Mouse (Mus musculus) G1E-ER4 (cell line): ENCODE results near the gene Wdr78. TPM values are rescaled to one million over a fixed set of nuclear protein-coding genes. Genes with fewer than 3 reads are reported as not detected.

ENCODE experiments used
- GATA1 ChIP-seq: IDR thresholded peaks from one replicate; pipeline ENCODE4 v1.8.0; 2012; ENCODE audit warnings: low read length, inconsistent platforms
- polyA plus RNA-seq: library from polyadenylated mRNA; stranded (reverse); fragments of >175 nt; gene quantifications from 2 replicates; pipeline ENCODE4 v1.2.3, GENCODE M21; 2012

Gene Wdr78
- polyA plus RNA-seq = 0.56 and 0.91 TPM in 2 replicates

GRCm38 (mm10) chr4:103114184-103115111 is at the start of gene Wdr78, which contains the start of gene Mier1:
Wdr78 (minus strand) TSS chr4:103114555.
Mier1 (plus strand) TSS chr4:103114390.
- no peak for TF ChIP-seq GATA1

GRCm38 (mm10) chr4:103158781-103159180 is 44.4 kb upstream of the Wdr78 start:
- TF ChIP-seq GATA1 = no peak

GRCm38 (mm10) chr4:103151946-103152345 is 37.6 kb upstream of the Wdr78 start:
- TF ChIP-seq GATA1 = no peak

GRCm38 (mm10) chr4:103146339-103146738 is 32.0 kb upstream of the Wdr78 start:
- TF ChIP-seq GATA1 = no peak

- TF ChIP-seq GATA1 = no peak
These were observed 22.6 kb upstream of the Wdr78 start for GRCm38 (mm10) chr4:103136946-103137345.

GRCm38 (mm10) chr4:103126533-103126932 is 12.2 kb upstream of the Wdr78 start:
- no peak for TF ChIP-seq GATA1

- TF ChIP-seq GATA1 = no peak
These were observed 9.3 kb upstream of the Wdr78 start for GRCm38 (mm10) chr4:103123606-103124005.

GRCm38 (mm10) chr4:103123086-103123485 is 8.7 kb upstream of the Wdr78 start:
- TF ChIP-seq GATA1 = no peak

- no peak for TF ChIP-seq GATA1
These were observed 6.6 kb upstream of the Wdr78 start for GRCm38 (mm10) chr4:103120874-103121389.

- TF ChIP-seq GATA1 = no peak
These were observed 6.0 kb upstream of the Wdr78 start for GRCm38 (mm10) chr4:103120395-103120794.

- no peak for TF ChIP-seq GATA1
These were observed 5.7 kb upstream of the Wdr78 start for GRCm38 (mm10) chr4:103120028-103120384.

GRCm38 (mm10) chr4:103119229-103120027 is 5.1 kb upstream of the Wdr78 start:
- TF ChIP-seq GATA1 = no peak

- TF ChIP-seq GATA1 = no peak
These were observed 4.5 kb upstream of the Wdr78 start for GRCm38 (mm10) chr4:103118888-103119228.

- no peak for TF ChIP-seq GATA1
These were observed 953 bp downstream of the Wdr78 start for GRCm38 (mm10) chr4:103113402-103113801.

- no peak for TF ChIP-seq GATA1
These were observed 1.7 kb downstream of the Wdr78 start for GRCm38 (mm10) chr4:103112651-103113050.

- no peak for TF ChIP-seq GATA1
These were observed 15.8 kb downstream of the Wdr78 start for GRCm38 (mm10) chr4:103098532-103098931.
